Mouse (Mus musculus) cerebellum, adult 9-11 months (tissue): ENCODE results near the gene Rab7.

Source experiments
- DNase-seq: peaks from one replicate; pipeline ENCODE4 v3.0.0; 2022

Gene Rab7

GRCm38 (mm10) chr6:88044577-88045405 lies at the start of gene Rab7:
Gene Rab7 (minus strand): TSS chr6:88045270.
- peak; percentile 96 for DNase-seq

DNA sequence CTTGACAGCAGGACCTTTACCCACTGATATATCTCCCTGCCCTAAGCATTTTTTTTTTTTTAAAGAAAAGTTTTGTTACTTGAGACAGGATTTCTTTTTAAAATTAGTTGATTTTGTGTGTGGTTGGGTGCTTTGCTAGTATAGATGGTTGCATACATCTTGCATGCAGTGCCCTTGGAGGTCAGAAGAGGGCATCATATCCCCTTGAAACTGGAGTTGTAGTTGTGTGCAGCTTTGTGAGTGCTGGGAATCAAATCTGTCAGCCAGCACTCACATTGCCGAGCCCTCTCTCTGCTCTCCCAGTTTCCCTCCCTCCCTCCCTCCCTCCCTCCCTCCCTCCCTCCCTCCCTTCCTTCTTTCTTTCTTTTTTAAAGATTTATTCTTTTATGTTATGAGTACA lies 43.9 kb upstream of the Rab7 start:
- DNase-seq: no peak

DNA sequence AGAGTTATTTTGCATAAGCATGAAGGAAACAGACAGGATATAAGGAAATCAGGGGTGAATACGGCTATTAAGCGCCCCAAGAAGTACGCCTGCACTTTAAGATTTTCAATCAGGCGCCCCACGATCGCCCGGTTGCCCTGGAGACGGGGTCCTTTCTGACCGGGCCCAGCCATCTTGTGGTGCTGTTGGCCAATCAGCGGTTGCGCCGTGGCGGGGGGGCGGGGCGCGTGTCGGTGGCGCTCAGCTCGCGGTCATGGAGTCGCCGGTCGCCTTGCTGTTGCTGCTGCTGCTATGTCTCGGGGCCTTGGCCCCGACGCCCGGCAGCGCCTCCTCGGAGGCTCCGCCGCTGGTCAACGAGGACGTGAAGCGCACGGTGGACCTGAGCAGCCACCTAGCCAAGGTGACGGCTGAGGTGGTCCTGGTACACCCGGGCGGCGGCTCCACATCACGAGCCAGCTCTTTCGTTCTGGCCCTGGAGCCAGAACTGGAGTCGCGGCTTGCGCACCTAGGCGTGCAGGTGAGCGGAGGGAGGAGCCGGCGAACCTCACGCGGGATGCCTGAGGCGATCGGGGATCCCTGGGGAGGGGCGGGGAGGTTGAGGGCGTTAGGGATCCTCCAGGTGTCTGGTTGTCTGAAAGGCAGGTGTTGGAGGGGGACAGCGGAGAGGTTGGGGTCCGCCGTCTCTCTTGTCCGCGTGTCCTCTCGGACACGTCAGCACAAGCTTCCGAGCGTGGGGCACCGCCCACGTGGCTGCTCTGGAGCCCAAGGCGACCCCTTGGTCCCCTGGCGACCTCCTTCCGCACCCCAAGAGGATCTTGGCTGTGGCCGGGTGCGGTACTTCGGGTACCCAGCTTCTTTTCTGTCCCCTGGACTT lies 39.4 kb upstream of the Rab7 start, which contains the start of gene Rpn1:
TSS of gene Rpn1 (plus strand) at position 205 of the 874 bp plus-strand sequence.
- peak; percentile 94 for DNase-seq

DNA sequence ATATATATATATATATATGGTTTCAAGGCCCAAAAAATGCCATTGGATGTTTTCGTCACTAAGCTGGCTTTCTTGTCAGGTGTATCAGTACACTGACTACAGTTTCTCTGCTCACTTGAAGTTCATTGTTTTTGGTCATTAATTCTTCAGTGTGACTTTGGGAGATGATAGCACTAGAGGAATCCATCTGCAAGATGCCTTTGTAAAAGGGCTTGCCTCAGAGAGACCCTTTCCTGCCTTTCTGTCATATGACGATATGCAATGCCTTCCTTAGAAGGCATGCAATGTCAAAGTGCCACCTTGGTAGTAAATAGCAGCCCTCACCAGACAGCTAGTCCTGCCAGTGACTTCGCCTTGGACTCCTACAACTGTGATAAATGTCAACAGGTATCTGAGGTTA lies 38.6 kb upstream of the Rab7 start:
- no peak for DNase-seq

DNA sequence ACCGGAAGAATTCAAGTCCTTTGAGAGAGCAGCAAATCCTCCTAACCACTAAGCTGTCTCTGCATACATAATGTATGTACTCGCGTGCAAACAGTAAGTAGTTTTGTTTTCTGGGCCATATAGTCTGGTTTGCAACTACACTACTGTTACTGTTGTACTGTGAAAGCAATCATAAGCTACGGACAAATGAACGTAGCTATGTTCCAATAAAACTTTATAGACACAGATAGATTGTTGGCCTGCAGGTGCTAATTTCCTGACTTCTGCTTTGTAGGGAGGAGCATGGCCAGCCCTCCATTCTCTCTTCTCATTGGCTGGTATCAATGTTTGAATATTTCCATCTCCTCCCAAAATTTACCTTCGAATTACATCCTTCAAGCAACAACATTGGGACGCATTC lies 38.0 kb upstream of the Rab7 start:
- no peak for DNase-seq

- DNase-seq: no peak
Observed at GRCm38 (mm10) chr6:88075960-88076517, 31.0 kb upstream of the Rab7 start.

GRCm38 (mm10) chr6:88074752-88075554 lies 29.9 kb upstream of the Rab7 start:
- DNase-seq: peak; percentile 93

DNA sequence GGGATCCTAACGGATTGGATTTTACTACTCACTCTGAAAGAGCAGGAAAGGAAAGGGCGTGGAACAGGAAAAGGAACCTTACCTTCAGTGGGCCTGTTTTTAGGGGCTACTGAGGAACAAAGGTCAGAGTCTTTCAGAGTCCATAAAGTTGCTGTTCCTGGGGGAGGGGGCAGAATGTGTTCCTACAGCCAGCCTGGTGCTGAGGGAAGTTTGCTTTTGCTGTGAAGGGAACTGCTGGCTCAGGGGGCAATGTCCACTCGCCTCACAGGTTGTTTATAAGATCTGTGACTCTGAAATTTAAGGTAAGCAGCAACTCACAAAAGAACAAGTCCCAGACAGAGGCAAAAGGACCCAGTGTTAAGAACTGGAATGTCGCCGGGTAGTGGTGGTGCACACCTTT lies 26.1 kb upstream of the Rab7 start:
- DNase-seq: no peak

- DNase-seq: no peak
Observed at GRCm38 (mm10) chr6:88070468-88070867, 25.4 kb upstream of the Rab7 start.

DNA sequence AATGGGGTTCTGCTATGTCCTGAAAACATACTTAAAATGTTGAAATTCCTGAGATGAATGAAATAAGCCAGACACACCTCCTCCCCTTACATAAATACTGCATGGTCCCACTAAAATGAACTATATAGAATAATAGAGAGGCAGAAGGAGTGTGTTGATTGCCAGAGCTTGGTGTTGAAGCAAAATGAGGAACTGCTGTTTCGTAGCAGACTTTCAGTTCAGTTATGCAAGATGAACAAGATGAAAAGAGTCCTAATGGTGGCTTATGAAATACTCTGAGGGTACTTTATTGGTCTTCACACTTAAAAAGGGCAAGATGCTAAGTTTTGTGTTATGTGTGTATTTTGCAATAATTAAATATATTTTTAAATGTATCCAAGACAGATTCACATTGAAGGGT lies 23.7 kb upstream of the Rab7 start:
- DNase-seq: no peak

GRCm38 (mm10) chr6:88067722-88068121 lies 22.7 kb upstream of the Rab7 start:
- DNase-seq: no peak

DNA sequence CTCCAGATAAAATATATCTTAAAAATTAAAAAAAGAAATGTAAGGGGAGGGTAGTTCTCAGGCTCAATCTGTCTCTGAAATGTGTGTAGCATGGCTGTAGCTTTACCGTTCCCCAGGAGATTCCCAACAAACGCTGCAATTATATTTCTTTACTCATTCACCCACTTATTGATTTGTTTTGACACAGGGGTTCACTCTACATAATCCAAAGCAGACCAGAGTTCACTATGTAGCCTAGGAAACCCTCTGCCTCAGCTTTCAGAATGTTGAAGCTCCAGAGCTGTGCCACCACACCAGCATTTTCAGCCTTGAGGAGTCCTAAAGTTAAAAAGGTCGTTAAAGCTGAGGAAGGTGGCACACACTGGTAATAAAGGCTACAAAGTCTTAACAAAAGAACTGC lies 20.9 kb upstream of the Rab7 start:
- no peak for DNase-seq

GRCm38 (mm10) chr6:88065116-88065515 lies 20.0 kb upstream of the Rab7 start:
- no peak for DNase-seq

GRCm38 (mm10) chr6:88064072-88064642 lies 19.1 kb upstream of the Rab7 start:
- DNase-seq: no peak

DNA sequence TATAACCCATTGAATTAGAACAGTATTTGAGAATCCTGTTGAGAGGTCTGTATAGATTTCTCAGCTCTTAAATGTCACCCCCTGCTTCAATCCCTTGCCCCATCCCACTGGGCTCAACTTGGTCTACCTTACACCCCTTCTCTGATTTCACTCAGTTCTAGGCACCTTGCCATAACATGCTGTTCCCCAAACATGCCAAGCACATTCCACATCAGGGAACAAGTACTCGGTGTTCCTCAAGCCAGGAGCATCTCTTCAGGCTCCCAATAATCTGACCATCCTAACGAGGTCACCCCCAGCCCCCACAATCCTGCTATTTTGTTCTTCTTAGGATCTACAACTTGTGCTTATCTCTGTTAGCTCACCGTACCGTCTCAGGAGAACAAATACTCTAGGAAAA lies 17.3 kb upstream of the Rab7 start:
- DNase-seq: no peak

DNA sequence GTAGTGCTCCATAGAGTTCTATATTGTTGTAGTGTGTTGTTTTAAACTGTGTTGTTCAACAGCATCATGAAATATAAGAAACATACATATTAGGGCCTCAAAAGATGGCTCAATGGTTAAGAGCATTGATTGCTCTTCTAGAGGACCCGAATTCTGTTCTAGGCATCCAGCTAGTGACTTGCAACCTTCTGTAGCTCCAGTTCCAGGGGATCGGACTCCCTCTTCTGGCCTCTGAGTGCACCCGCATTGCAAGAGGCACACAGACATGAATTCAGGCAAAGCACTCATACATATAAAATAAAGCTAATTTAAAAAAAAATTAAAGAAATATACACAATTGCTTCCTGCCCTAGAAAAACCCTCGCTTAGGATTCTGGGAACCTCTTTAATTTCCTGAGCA lies 16.3 kb upstream of the Rab7 start:
- no peak for DNase-seq

- no peak for DNase-seq
Observed at GRCm38 (mm10) chr6:88060602-88061001, 15.5 kb upstream of the Rab7 start.

DNA sequence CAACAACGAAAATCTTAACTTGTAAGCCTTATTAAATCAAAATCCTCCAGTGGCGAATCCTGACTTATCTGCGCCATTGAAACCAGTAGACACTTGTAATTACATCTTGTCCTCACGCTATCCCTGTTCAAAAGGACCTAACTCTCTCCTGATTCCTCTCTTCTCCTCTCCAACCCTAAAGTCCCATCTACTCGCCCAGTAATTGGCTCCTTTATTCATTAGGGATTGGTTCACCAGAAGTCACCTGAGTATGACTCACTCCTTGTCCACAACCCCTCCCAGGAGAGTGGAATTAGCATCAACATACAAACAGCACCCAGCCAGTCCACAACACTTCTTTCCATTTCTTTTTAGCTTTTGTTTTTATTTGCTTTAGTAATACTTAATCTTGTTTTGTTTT lies 14.8 kb upstream of the Rab7 start:
- DNase-seq: no peak

GRCm38 (mm10) chr6:88056866-88057265 lies 11.8 kb upstream of the Rab7 start:
- no peak for DNase-seq

DNA sequence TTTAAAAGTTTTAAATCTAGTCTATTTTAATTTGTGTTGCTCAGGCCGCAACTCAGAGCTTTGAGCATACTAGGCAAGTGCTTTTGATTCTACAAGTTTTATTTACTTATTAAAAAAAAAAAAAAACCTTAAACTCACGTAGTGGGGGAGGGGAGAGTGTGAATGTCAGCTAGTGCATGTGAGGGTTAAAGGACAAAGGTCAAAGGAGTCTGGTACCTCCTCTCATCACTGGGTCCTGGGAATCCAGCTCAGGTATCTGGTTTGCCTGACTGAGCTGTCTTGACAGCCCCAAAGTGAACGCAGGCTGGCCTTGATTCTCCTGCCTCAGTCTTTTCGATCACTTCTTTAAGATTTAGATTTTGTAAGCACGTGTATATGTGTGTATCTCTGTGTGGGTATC lies 10.6 kb upstream of the Rab7 start:
- no peak for DNase-seq

- no peak for DNase-seq
Observed at GRCm38 (mm10) chr6:88054081-88054835, 9.2 kb upstream of the Rab7 start.
